Mouse (Mus musculus) E14TG2a.4 (cell line): ENCODE data around the gene Erbb4.
"Not testable (repeated sequence)": the region's sequence is repeated elsewhere in the genome, so short reads cannot be mapped to it uniquely, and the experiment has no call there.

Experiments used
- H3K27me3 ChIP-seq: 2 replicates; pipeline ENCODE4 v1.6.1; 2014; ENCODE audit warnings: low read length, control low read depth; ENCODE audit not compliant: insufficient read depth
- H3K36me3 ChIP-seq: 2 replicates; pipeline ENCODE4 v1.6.1; 2014; ENCODE audit warnings: low read length, control low read depth; ENCODE audit not compliant: insufficient read depth
- H3K4me1 ChIP-seq: replicated peaks from 2 replicates; pipeline ENCODE4 v1.6.1; 2014; ENCODE audit warnings: low read depth, low read length, control low read depth
- H3K4me3 ChIP-seq: replicated peaks from 2 replicates; pipeline ENCODE4 v1.5.1; 2014; ENCODE audit warnings: mild to moderate bottlenecking, low read length
- H3K9me3 ChIP-seq: 2 replicates; pipeline ENCODE4 v1.6.1; 2014; ENCODE audit warnings: low read length, control low read depth
- CTCF ChIP-seq: conservative IDR thresholded peaks from 2 replicates; pipeline ENCODE4 v1.5.1; 2014; ENCODE audit warnings: low read length
- NANOG ChIP-seq: IDR thresholded peaks from 2 replicates; pipeline ENCODE4 v1.6.1; 2014; ENCODE audit warnings: borderline replicate concordance, low read length, mixed read lengths
- POU5F1 ChIP-seq: IDR thresholded peaks from 2 replicates; pipeline ENCODE4 v1.6.1; 2014; ENCODE audit warnings: low read length, borderline replicate concordance

Gene Erbb4

DNA sequence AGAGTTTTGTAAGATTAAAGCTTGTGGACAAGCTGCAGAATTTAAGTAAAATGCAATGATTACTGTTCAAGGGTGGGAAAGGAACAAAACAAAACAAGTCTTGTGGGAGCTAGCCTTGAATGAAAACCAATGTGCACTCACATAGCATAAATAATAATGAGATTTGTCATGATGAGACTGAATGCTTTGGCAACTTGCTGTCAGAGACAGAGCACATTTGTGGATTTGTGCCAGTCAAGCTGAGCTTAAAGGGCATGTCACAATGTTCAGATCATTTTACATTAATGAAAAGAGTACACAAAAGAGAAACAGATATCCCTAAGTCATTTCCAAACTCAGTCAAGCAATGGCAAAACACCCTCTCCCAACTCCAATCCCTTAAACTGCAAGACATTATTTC, 275.8 kb downstream of the Erbb4 start:
- Histone ChIP-seq H3K4me1 (no peaks in the 10 kb centered on the region), H3K27me3 (no peaks in the 10 kb centered on the region), H3K36me3 (no peaks in the 10 kb centered on the region), H3K9me3 (no peaks in the 10 kb centered on the region), H3K4me3 (no peak overlapping the region)
- TF ChIP-seq CTCF, result no peak
- TF ChIP-seq NANOG, result no peak
- TF ChIP-seq POU5F1, result no peak

DNA sequence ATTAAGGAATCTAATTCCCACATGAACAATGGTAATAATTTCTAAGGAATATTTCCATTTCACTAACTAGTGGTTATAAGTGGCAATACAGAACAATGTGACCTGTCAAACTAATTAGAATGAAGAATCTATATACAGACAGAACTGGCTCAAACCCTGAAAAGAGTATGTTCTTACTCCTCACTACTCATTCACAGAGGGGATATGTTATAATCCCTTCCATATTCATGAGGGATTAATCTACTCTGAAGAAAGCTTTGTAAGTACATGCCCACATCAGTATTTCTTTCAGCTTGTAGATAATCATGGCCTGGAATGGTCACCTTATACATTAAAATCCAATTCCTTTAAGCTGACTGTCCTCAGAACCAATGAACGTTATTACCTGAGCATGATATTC, 276.3 kb downstream of the Erbb4 start:
- Histone ChIP-seq H3K4me3 (no peak overlapping the region), H3K9me3 (no peaks in the 10 kb centered on the region)
- TF ChIP-seq NANOG (no peak), POU5F1 (no peak), CTCF (no peak)

DNA sequence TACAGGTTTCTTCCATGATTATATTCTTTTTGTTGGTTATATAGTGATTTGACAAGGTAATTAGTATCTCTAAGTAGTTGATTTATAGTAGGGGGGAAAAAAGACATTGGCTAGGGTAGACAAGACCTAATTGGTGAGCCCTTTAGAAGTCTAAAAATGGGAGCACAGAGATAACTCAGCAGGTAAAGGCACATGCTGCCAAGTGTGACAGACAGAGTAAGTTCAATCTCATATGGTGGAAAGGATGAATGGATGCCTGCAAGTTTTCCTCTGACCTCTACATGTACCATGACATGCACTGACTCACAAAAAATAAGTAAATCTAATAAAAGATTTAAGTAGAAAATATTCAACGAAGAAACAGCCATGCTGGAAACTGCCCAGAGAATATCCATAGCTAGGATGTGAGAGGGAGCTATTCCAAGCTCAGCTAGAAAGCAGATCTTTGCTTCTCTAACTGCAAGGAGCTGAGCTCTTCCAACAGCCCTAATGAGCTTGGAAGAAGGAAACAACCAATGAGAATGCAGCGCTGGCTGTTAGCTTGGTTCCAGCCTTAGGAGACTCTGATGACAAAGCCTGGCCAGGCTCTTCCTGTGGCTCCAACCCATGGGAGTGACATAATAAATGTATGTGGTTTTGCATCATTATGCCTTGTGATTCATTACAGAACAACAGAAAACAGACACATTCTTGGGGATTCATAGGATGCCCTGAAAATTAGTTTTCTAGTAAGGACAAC, 277.2 kb downstream of the Erbb4 start:
- Histone ChIP-seq H3K36me3 (no peaks in the 10 kb centered on the region), H3K4me1 (no peaks in the 10 kb centered on the region), H3K4me3 (no peak overlapping the region), H3K9me3 (no peaks in the 10 kb centered on the region), H3K27me3 (no peaks in the 10 kb centered on the region)
- TF ChIP-seq NANOG (no peak), CTCF (no peak), POU5F1 (no peak)

More for the DNA sequence above, 276.3 kb downstream of the Erbb4 start:
- no peaks in the 10 kb centered on the region for H3K36me3 ChIP-seq
- H3K4me1 ChIP-seq, result no peaks in the 10 kb centered on the region
- no peaks in the 10 kb centered on the region for H3K27me3 ChIP-seq

DNA sequence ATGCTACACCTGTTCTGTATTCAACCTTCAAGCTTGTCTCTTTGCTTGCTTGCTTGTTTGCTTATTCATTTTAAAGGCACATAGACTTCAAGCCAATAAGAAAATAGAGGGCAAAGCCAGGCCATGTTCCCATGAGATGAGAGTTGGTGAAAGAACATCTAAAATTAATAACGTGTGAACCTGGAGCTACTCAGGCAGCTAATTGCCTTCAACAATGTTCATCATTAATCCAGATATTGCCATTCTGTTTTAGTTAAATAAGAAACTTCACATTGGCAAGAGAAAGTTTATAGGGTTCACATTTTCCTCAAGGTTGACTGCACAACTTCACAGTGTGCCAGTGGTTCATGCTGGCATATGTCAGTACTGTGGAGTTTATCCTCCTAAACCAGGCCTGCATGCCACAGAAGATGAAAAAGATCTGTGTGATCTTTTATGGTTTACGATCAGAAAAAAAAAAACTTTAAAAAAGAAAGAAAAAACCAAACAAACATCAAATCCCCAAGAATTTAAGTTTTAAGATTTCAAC, 284.7 kb downstream of the Erbb4 start:
- Histone ChIP-seq H3K4me3 (no peak overlapping the region), H3K9me3 (no peaks in the 10 kb centered on the region), H3K36me3 (no peaks in the 10 kb centered on the region), H3K27me3 (no peaks in the 10 kb centered on the region), H3K4me1 (no peaks in the 10 kb centered on the region)
- no peak for TF ChIP-seq NANOG
- no peak for TF ChIP-seq CTCF
- no peak for TF ChIP-seq POU5F1

DNA sequence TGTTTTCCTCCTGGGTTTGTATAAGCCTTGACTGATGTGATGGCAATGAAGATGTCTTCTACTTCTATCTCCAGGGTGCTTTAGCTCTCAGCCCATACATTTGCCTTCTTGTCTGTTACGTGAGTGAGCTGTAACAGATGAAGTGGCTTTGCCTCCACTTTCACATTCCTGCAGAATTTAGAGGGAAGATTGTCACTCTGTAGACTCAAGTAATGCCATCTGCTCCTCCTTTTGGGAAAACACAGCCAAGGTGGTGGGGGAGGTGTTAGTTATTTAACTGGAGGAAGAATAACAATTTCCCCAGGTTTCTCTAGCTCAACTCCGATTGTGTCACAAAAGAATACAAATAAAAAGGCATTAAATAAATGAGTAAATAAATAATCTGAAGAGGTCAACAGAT, 301.1 kb downstream of the Erbb4 start:
- no peak overlapping the region for H3K4me3 ChIP-seq
- no peak for TF ChIP-seq POU5F1
- no peak for TF ChIP-seq NANOG
- TF ChIP-seq CTCF, result no peak
- H3K27me3 ChIP-seq, result no peaks in the 10 kb centered on the region
- H3K4me1 ChIP-seq, result no peaks in the 10 kb centered on the region
- no peaks in the 10 kb centered on the region for H3K36me3 ChIP-seq
- H3K9me3 ChIP-seq, result no peaks in the 10 kb centered on the region

DNA sequence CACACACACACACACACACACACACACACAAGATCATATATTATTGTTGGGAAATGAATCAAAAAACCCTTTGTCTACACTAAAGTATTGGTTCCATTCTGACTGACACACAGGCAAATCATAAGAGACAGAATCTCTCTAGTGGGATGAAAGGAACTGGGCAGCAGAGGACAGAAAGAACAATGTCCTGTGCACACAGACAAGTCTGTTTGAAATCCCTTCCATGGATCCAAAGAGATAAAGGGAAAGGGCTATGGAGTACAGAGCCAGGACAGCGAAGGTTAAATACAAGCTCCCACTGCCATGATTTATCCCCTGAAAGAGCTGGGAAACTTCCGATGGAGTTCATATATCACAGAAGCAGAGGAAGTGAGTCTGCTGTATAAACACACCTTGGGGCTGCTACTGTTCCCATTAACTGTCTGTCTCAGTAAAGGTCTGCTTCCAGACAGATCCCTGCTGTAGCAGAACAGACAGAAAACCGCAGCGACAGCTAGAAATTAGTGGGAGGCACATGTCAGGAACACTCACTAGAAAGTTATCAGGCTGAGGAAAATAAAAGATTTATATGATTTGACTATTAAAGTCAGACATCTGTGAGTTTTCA, 320.3 kb downstream of the Erbb4 start:
- no peaks in the 10 kb centered on the region for H3K9me3 ChIP-seq
- no peaks in the 10 kb centered on the region for H3K27me3 ChIP-seq
- no peak overlapping the region for H3K4me3 ChIP-seq
- TF ChIP-seq CTCF (no peak), POU5F1 (no peak), NANOG (no peak)
- no peaks in the 10 kb centered on the region for H3K4me1 ChIP-seq
- no peaks in the 10 kb centered on the region for H3K36me3 ChIP-seq

DNA sequence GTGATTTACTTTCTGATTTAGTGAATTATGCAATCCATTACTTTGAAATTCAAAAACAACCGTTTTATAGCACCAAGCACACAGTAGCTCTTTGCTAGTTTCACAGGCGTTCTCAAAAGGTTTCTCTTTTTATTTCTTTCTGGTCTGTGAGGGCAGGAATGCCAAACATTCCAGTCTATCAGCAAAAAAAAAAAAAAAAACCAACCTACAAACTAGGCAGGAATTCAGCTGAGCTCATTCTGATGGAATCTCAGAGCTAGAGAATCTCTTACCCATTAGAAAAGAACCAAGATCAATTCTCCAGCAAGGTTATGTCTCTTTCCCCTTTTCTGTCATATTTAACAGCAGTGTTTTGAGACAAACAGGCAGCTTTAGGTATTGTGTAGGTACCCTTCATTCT, 327.2 kb downstream of the Erbb4 start:
- no peak for TF ChIP-seq NANOG
- TF ChIP-seq POU5F1, result no peak
- no peak for TF ChIP-seq CTCF
- peaks cover 3% of the 10 kb centered on the region; the same call in 1 of the 2 replicates for H3K4me1 ChIP-seq
- no peaks in the 10 kb centered on the region for H3K36me3 ChIP-seq
- H3K4me3 ChIP-seq, result no peak overlapping the region
- H3K9me3 ChIP-seq, result no peaks in the 10 kb centered on the region
- no peaks in the 10 kb centered on the region for H3K27me3 ChIP-seq

DNA sequence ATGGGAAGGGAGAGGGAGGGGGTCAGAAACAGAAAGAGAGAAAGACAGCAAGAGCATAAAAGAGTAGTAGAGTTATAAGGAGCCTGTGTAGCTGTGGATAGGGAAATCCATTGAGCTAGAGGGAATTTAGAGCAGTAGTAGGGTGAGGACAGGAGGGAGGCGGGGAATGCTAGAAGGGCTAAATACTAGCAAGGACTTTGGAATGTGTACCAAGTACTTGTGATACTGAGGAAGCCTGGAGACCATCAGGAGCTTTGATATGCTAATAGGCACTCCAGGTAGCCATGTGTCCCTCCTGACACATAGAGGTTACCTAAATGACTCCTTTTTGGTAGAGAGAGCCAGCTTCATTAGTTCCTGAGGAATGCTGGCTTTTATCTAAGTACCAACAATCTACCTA, 327.8 kb downstream of the Erbb4 start:
- no peaks in the 10 kb centered on the region for H3K36me3 ChIP-seq
- peaks cover 3% of the 10 kb centered on the region; the same call in 1 of the 2 replicates for H3K4me1 ChIP-seq
- no peaks in the 10 kb centered on the region for H3K9me3 ChIP-seq
- H3K4me3 ChIP-seq, result no peak overlapping the region
- no peaks in the 10 kb centered on the region for H3K27me3 ChIP-seq
- TF ChIP-seq NANOG (peak; percentile 58), POU5F1 (no peak), CTCF (no peak)

DNA sequence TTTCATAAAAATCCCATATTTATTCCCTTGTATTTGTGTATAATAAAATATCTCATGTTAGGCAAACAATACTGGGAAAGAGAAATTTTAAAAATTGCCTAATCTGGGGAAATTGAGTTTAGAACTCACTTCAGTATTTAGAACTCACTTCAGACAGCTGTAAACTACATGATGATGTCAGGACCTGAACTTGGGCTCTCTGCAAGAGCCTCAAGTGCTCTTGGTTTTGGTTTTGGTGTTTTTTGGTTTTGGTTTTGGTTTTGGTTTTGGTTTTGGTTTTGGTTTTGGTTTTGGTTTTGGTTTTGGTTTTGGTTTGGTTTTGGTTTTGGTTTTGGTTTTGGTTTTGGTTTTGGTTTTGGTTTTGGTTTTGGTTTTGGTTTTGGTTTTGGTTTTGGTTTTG, 341.8 kb downstream of the Erbb4 start:
- H3K9me3 ChIP-seq, H3K27me3 ChIP-seq, H3K4me1 ChIP-seq, H3K4me3 ChIP-seq, H3K36me3 ChIP-seq: not testable (repeated sequence)
